Mouse (Mus musculus) brain, adult 2 months (tissue): Measurements from ENCODE around the gene Gm45521.

Experiments used
- DNase-seq: peaks from one replicate; pipeline ENCODE4 v3.0.0; 2011; ENCODE audit warnings: low read depth, low spot score

The Gm45521 gene

GRCm38 (mm10) chr14:7952610-7953254 is 4.4 kb upstream of the Gm45521 start:
- no peak for DNase-seq

GRCm38 (mm10) chr14:7954071-7954471 is 3.0 kb upstream of the Gm45521 start:
- no peak for DNase-seq

GRCm38 (mm10) chr14:7956427-7956826 is 661 bp upstream of the Gm45521 start:
- no peak for DNase-seq

- peak; percentile 78 for DNase-seq
Observed at GRCm38 (mm10) chr14:7960616-7961015, 3.5 kb downstream of the Gm45521 start.

- no peak for DNase-seq
Observed at GRCm38 (mm10) chr14:7961714-7962113, 4.6 kb downstream of the Gm45521 start.

- DNase-seq: no peak
Observed at GRCm38 (mm10) chr14:7962626-7963025, 5.5 kb downstream of the Gm45521 start.

- no peak for DNase-seq
Observed at GRCm38 (mm10) chr14:7963160-7963559, 6.1 kb downstream of the Gm45521 start.

GRCm38 (mm10) chr14:7964219-7964889 is 7.3 kb downstream of the Gm45521 start:
- DNase-seq: peak; percentile 89

GRCm38 (mm10) chr14:7971889-7972493 is 14.9 kb downstream of the Gm45521 start:
- peak; percentile 21 for DNase-seq

- no peak for DNase-seq
Observed at GRCm38 (mm10) chr14:7974643-7975042, 17.6 kb downstream of the Gm45521 start.

GRCm38 (mm10) chr14:7975177-7975576 is 18.1 kb downstream of the Gm45521 start:
- peak; percentile 68 for DNase-seq

GRCm38 (mm10) chr14:7977471-7977870 is 20.4 kb downstream of the Gm45521 start:
- no peak for DNase-seq

GRCm38 (mm10) chr14:7978183-7978582 is 21.1 kb downstream of the Gm45521 start:
- no peak for DNase-seq

GRCm38 (mm10) chr14:7981226-7981625 is 24.1 kb downstream of the Gm45521 start:
- no peak for DNase-seq

- no peak for DNase-seq
Observed at GRCm38 (mm10) chr14:7986913-7987312, 29.8 kb downstream of the Gm45521 start.

GRCm38 (mm10) chr14:7989371-7989770 is 32.3 kb downstream of the Gm45521 start:
- DNase-seq: no peak

GRCm38 (mm10) chr14:7989961-7990360 is 32.9 kb downstream of the Gm45521 start:
- DNase-seq: no peak

GRCm38 (mm10) chr14:7991108-7991776 is 34.2 kb downstream of the Gm45521 start:
- no peak for DNase-seq

- no peak for DNase-seq
Observed at GRCm38 (mm10) chr14:7992158-7992557, 35.1 kb downstream of the Gm45521 start.

- DNase-seq: peak; percentile 45
Observed at GRCm38 (mm10) chr14:7994271-7994767, 37.2 kb downstream of the Gm45521 start, which contains the start of gene Dnase1l3. TSS of gene Dnase1l3 (minus strand) at chr14:7994573.

GRCm38 (mm10) chr14:7997255-7997696 is 40.2 kb downstream of the Gm45521 start:
- peak; percentile 95 for DNase-seq

GRCm38 (mm10) chr14:7999030-7999429 is 41.9 kb downstream of the Gm45521 start:
- no peak for DNase-seq
